Mouse (Mus musculus) erythroblast, embryonic 14.5 days (primary cell): Measurements from ENCODE around the gene Fxyd4.

Experiments used
- GATA1 ChIP-seq: IDR thresholded peaks from 2 replicates; pipeline ENCODE4 v1.6.1; 2012; ENCODE audit warnings: low read length, inconsistent platforms, mixed read lengths
- TAL1 ChIP-seq: IDR thresholded peaks from 3 replicates; pipeline ENCODE4 v1.6.1; 2012; ENCODE audit warnings: low read length, inconsistent platforms, mixed read lengths

DNA sequence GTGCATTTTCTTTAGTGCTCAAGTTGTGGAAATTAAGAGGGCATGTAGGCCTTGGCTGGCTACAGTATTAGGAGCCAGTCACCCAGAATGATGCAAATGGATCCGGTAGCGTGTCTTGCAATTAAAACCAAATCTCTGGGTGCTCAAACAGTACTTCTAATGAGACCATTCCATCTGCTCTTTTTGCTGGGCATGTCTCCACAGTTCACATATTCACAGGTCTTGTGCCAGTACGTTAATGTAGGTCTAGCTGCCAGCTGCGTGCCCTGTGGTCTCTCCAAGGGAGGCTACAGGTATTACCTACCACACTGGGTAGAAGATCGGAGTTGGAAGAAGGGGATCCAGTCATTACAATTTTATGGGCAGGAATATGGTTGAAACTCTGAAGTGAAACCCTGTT, 19.4 kb downstream of the Fxyd4 start:
- TF ChIP-seq TAL1 (no peak), GATA1 (no peak)
